Mouse (Mus musculus) kidney, embryonic 14.5 days (tissue): Measurements from ENCODE around the gene Fgf14. TPM values are rescaled to one million over a fixed set of nuclear protein-coding genes. Genes with fewer than 3 reads are reported as not detected.

ENCODE experiments used
- ATAC-seq: fragments of 200-750 bp; cut with Nextera tagmentation; 2 replicates; pipeline ENCODE4 v1.8.0; 2017; ENCODE audit warnings: moderate number of reproducible peaks, mild to moderate bottlenecking, moderate TSS enrichment, moderate library complexity; ENCODE audit not compliant: low FRiP score, low TSS enrichment
- H3K27ac ChIP-seq: fragments of 300-500 bp; sonication (generic); 2 replicates; pipeline ENCODE4 v1.5.1; 2014; ENCODE audit warnings: low read depth, mild to moderate bottlenecking, low read length, moderate library complexity, mixed read lengths
- H3K27me3 ChIP-seq: fragments of 300-500 bp; sonication (generic); 2 replicates; pipeline ENCODE4 v1.6.1; 2014; ENCODE audit warnings: mild to moderate bottlenecking, low read length; ENCODE audit not compliant: control insufficient read depth, insufficient read depth
- H3K36me3 ChIP-seq: fragments of 300-500 bp; sonication (generic); 2 replicates; pipeline ENCODE4 v1.6.1; 2014; ENCODE audit warnings: low read length, mixed read lengths; ENCODE audit not compliant: control insufficient read depth, insufficient read depth
- H3K4me1 ChIP-seq: fragments of 300-500 bp; sonication (generic); 2 replicates; pipeline ENCODE4 v1.6.1; 2014; ENCODE audit warnings: low read length, mixed read lengths; ENCODE audit not compliant: control insufficient read depth, insufficient read depth
- H3K4me2 ChIP-seq: fragments of 300-500 bp; sonication (generic); replicated peaks from 2 replicates; pipeline ENCODE4 v1.6.1; 2014; ENCODE audit warnings: low read depth, mild to moderate bottlenecking, low read length
- H3K4me3 ChIP-seq: fragments of 300-500 bp; sonication (generic); 2 replicates; pipeline ENCODE4 v1.5.1; 2014; ENCODE audit warnings: mild to moderate bottlenecking, low read length
- H3K9ac ChIP-seq: fragments of 300-500 bp; sonication (generic); 2 replicates; pipeline ENCODE4 v1.6.1; 2014; ENCODE audit warnings: low read depth, mild to moderate bottlenecking, low read length, moderate library complexity
- H3K9me3 ChIP-seq: fragments of 300-500 bp; sonication (generic); 2 replicates; pipeline ENCODE4 v1.6.1; 2016; ENCODE audit warnings: low read length; ENCODE audit not compliant: control insufficient read depth
- WGBS: fragments of 180-500 bp; shearing (Covaris S2); extraction: QIAGEN DNeasy Blood & Tissue Kit; methylation state at CpG from one replicate; pipeline ENCODE4 v1.1.7; 2014; 5-methylcytosine and 5-hydroxymethylcytosine counted together
- polyA plus RNA-seq: library from polyadenylated mRNA; unstranded; fragments of >200 nt; fragmentation: Nextera tagmentation; extraction: Ambion mirVana; gene quantifications from 2 replicates; pipeline ENCODE4 v1.2.1, GENCODE M21; 2014

The Fgf14 gene
- polyA plus RNA-seq, 1 experiment from 2014 or later = 0.12 TPM

DNA sequence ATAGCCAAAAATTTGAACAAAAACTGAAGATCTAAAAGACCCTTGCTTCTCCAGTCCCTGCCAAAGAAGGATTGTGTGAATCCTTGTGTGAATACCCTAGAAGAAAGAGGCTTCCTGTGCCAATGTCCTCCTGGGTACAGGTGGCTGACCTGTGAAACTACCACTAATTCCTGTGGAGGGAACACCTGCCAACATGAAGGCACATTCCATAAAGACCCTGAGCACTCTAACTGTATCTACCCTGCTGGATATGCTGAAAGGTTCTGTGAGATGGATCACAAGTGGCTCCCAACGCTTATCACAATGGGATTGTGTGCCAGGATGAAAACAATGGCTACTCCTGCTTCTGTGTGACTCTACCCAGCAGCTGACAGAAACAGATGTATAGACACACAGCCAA lies 144.9 kb downstream of the Fgf14 start:
- H3K36me3 ChIP-seq = no peaks in the 10 kb centered on the region
- WGBS = 70% methylated on average over 1 of the region's 1 CpGs
- no peak overlapping the region for H3K27ac ChIP-seq
- H3K4me2 ChIP-seq = no peak overlapping the region
- H3K4me1 ChIP-seq = no peaks in the 10 kb centered on the region
- H3K27me3 ChIP-seq = no peaks in the 10 kb centered on the region
- ATAC-seq = no peak
- H3K9me3 ChIP-seq = no peaks in the 10 kb centered on the region
- no peak overlapping the region for H3K4me3 ChIP-seq
- H3K9ac ChIP-seq = no peak overlapping the region

- 69% methylated on average over 1 of the region's 1 CpGs for WGBS
- H3K4me2 ChIP-seq = no peak overlapping the region
Measured at GRCm38 (mm10) chr14:124512009-124512408, 164.9 kb downstream of the Fgf14 start.

GRCm38 (mm10) chr14:124488971-124489370 lies 188.0 kb downstream of the Fgf14 start:
- Histone ChIP-seq H3K27ac (no peak overlapping the region), H3K9ac (no peak overlapping the region), H3K4me2 (no peak overlapping the region), H3K27me3 (no peaks in the 10 kb centered on the region), H3K4me1 (no peaks in the 10 kb centered on the region), H3K36me3 (no peaks in the 10 kb centered on the region), H3K4me3 (no peak overlapping the region), H3K9me3 (no peaks in the 10 kb centered on the region)
- ATAC-seq = no peak
- 94% methylated on average over 1 of the region's 1 CpGs for WGBS

More at GRCm38 (mm10) chr14:124512009-124512408, 164.9 kb downstream of the Fgf14 start:
- Histone ChIP-seq H3K36me3 (no peaks in the 10 kb centered on the region), H3K9me3 (no peaks in the 10 kb centered on the region), H3K27ac (no peak overlapping the region), H3K9ac (no peak overlapping the region), H3K27me3 (no peaks in the 10 kb centered on the region), H3K4me3 (no peak overlapping the region), H3K4me1 (no peaks in the 10 kb centered on the region)
- ATAC-seq = no peak

GRCm38 (mm10) chr14:124485261-124485660 lies 191.7 kb downstream of the Fgf14 start:
- H3K27me3 ChIP-seq = no peaks in the 10 kb centered on the region
- H3K9ac ChIP-seq = no peak overlapping the region
- no peaks in the 10 kb centered on the region for H3K4me1 ChIP-seq
- H3K36me3 ChIP-seq = no peaks in the 10 kb centered on the region
- H3K4me3 ChIP-seq = no peak overlapping the region
- WGBS = 69% methylated on average over 1 of the region's 1 CpGs
- H3K9me3 ChIP-seq = no peaks in the 10 kb centered on the region
- no peak overlapping the region for H3K4me2 ChIP-seq
- ATAC-seq = no peak
- no peak overlapping the region for H3K27ac ChIP-seq

GRCm38 (mm10) chr14:124474066-124474667 lies 202.8 kb downstream of the Fgf14 start:
- no peak for ATAC-seq
- H3K4me1 ChIP-seq = no peaks in the 10 kb centered on the region
- H3K27ac ChIP-seq = no peak overlapping the region
- H3K36me3 ChIP-seq = no peaks in the 10 kb centered on the region
- H3K4me3 ChIP-seq = no peak overlapping the region
- no peak overlapping the region for H3K4me2 ChIP-seq
- no peaks in the 10 kb centered on the region for H3K27me3 ChIP-seq
- no peak overlapping the region for H3K9ac ChIP-seq
- WGBS = 69% methylated on average over 2 of the region's 2 CpGs
- H3K9me3 ChIP-seq = no peaks in the 10 kb centered on the region

DNA sequence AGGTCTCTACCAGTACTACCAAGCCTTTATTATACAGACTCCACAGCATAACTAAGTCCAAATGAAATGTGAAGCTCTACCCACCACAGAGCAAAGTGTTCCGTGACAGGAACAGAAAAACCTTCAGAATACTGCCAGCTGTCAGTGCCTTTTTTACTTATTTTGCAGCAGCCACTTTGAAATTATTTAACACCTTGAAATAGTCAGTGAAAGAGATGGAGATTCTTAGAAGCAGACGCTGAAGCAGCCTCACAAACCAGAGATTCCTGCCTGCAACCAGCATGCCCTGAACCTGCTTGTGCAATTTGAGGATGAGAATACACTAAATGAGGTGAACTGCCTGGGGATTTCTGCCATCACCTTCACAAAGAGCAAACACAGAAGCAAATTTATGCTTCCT lies 206.0 kb downstream of the Fgf14 start:
- no peaks in the 10 kb centered on the region for H3K9me3 ChIP-seq
- WGBS = 75% methylated on average over 2 of the region's 2 CpGs
- no peak for ATAC-seq
- no peaks in the 10 kb centered on the region for H3K4me1 ChIP-seq
- H3K4me2 ChIP-seq = no peak overlapping the region
- H3K9ac ChIP-seq = no peak overlapping the region
- H3K4me3 ChIP-seq = no peak overlapping the region
- H3K27ac ChIP-seq = no peak overlapping the region
- H3K36me3 ChIP-seq = no peaks in the 10 kb centered on the region
- no peaks in the 10 kb centered on the region for H3K27me3 ChIP-seq

DNA sequence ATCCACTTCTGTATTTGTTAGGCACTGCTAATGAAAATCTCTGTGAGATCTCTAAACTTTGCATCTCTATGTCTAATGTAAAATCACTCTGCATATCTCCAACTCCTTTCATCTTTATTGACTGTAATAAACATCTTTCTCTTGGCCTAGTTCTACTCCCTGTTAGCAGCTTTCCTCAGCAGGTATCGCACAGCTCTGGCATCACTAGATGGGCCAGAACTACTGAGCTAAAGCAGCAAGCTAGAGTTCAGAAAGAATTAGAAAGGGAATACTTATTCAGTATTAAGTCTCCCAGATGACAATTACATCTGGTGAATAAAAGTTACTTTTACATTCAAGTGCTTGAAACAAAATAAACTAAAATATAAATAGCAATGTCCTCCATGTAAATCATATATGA lies 221.8 kb downstream of the Fgf14 start:
- no peak for ATAC-seq
- WGBS = 94% methylated on average over 1 of the region's 1 CpGs

DNA sequence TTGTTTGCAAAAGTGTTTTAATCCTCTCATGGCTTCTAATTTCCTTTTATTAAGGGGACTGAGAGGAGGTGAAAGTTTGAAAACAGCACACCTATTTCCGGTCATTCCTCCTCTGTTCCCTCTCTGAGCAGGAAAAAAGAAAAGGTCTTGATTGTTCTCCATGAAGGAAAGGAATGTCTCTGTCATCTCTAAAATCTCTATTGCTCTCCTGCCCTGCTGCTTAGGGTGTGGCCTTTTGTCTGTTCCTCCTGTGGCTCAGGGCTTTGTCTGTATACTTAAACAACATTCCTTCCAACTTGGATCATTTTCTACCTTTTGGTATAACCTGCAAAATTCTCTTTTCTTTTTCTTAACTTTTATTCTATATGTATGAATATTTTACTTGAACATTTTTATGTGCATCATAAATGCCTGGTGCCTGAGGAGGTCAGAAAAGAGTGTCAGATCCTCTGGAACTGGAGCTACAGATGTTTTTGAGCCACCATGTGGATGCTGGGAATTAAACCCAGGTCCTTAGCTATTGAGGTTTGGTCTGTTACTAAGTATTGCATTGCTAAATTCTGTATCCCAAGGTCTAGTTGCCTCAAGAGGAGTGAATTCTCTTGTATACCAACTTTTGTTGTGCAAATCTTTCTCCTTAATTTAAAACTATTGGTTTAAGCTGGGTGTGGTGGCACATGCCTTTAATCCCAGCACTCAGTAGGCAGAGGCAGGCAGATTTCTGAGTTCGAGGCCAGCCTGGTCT lies 230.7 kb downstream of the Fgf14 start:
- Histone ChIP-seq H3K4me1 (no peaks in the 10 kb centered on the region), H3K4me2 (no peak overlapping the region), H3K27me3 (no peaks in the 10 kb centered on the region), H3K9me3 (no peaks in the 10 kb centered on the region), H3K9ac (no peak overlapping the region), H3K27ac (no peak overlapping the region), H3K4me3 (no peak overlapping the region), H3K36me3 (no peaks in the 10 kb centered on the region)
- ATAC-seq = no peak
- 77% methylated on average over 2 of the region's 2 CpGs for WGBS

More for the DNA sequence above, 221.8 kb downstream of the Fgf14 start:
- H3K4me3 ChIP-seq = no peak overlapping the region
- H3K27me3 ChIP-seq = no peaks in the 10 kb centered on the region
- no peaks in the 10 kb centered on the region for H3K4me1 ChIP-seq
- no peaks in the 10 kb centered on the region for H3K9me3 ChIP-seq
- no peaks in the 10 kb centered on the region for H3K36me3 ChIP-seq
- no peak overlapping the region for H3K4me2 ChIP-seq
- no peak overlapping the region for H3K9ac ChIP-seq
- H3K27ac ChIP-seq = no peak overlapping the region

- Histone ChIP-seq H3K4me2 (no peak overlapping the region), H3K9ac (no peak overlapping the region), H3K4me3 (no peak overlapping the region), H3K9me3 (no peaks in the 10 kb centered on the region), H3K27me3 (no peaks in the 10 kb centered on the region), H3K36me3 (no peaks in the 10 kb centered on the region), H3K27ac (no peak overlapping the region), H3K4me1 (no peaks in the 10 kb centered on the region)
- ATAC-seq = no peak
Measured at GRCm38 (mm10) chr14:124444831-124445230, 232.1 kb downstream of the Fgf14 start.
